Mouse (Mus musculus) 416B (cell line): Measurements from ENCODE around the gene Ctnna3.

Experiments
- DNase-seq: peaks from one replicate; pipeline ENCODE4 v3.0.0; 2011; ENCODE audit warnings: low read depth

Ctnna3 gene

GRCm38 (mm10) chr10:63947266-63947665 lies 517.4 kb downstream of the Ctnna3 start:
- DNase-seq = no peak

- DNase-seq = no peak
Observed at GRCm38 (mm10) chr10:63950867-63951266, 521.0 kb downstream of the Ctnna3 start.

- no peak for DNase-seq
Observed at GRCm38 (mm10) chr10:63951481-63951880, 521.6 kb downstream of the Ctnna3 start.

DNA sequence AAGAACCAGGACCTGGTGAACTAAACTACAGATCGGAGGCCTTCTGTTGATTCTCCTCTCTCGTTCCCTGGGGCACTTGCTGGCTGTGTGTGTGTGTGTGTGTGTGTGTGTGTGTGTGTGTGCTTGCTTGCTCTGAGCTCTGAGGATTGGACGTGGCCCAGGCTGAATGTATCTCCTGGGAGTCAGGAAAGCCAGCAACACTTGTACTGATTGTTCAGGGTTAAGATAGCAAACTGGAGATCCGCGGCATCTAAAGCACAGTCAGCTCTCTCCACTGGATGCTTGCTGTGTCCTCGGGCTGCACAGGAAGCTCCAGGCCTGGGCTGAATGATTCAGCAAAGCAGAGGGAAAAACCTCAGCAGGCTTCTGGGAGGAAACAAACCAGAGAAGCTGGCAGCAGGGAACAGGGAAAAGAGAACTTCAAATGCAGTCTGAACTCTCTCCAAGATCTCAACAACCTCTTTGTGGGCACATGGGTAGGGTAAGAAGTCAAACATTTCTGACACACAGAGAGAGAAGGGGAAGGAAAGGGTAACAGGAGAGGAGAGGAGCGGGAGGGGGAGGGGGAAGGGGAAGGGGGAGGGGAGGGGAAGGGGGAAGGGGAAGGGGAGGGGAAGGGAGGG lies 524.5 kb downstream of the Ctnna3 start:
- no peak for DNase-seq

- no peak for DNase-seq
Observed at GRCm38 (mm10) chr10:63972300-63972699, 542.4 kb downstream of the Ctnna3 start.

DNA sequence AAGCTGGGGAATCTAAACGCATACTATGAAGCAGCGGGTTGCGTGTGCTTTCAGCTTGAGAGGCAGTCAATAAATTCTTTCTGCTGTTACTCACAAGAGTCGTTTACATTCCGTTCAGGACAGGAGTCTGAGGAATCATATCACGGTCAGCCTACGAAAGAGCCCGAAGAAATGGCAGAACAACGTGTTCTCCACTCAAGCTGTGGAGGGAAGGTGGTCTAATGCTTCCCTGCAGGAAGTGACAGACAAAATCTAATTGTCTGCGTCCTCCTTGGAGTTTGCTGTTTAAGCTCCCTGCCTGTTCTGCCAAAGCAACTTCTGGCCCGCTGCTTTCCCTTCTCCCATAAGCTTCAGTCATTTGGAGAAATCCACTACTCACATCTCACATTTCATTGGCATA lies 548.2 kb downstream of the Ctnna3 start:
- no peak for DNase-seq

DNA sequence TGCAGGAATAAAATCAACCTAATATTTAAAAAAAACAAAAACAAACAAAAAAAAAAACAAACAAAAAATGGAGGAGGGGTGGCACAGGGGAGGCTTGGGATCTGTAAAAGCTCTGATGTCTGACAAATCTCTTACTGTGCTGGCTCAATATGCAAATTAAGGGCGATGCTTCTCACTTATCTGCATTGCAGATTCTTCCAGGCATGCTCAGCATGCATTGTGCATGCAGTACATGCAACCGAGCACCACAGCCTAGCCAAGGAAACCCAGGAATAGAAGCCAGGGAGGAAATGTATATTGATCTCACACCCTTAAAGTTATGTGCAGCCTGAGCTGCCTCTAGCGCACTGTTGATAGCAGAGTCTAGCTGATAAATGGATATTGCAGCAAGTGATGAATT lies 548.6 kb downstream of the Ctnna3 start:
- DNase-seq = no peak

DNA sequence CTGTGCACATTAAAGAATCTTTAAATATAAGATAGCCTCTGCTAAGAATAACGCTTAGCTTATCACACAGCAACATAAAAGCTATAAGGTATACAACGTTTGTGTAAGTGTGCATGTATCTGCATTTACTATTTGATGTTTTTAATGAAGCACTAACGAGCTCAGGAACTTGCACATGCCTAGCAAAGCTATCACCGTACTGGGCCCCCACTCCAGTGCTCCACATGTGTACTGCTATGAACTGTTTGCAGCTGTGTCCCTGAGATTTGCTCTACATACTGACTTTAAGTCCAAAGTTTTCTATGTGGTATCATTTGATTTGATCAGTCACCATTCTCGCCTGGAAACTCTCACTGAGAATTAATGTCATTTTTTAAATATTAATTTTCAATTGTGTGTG lies 549.1 kb downstream of the Ctnna3 start:
- DNase-seq = no peak

- DNase-seq = no peak
Observed at GRCm38 (mm10) chr10:63979410-63979809, 549.5 kb downstream of the Ctnna3 start.

GRCm38 (mm10) chr10:63985576-63985975 lies 555.7 kb downstream of the Ctnna3 start:
- no peak for DNase-seq

- no peak for DNase-seq
Observed at GRCm38 (mm10) chr10:63994251-63994650, 564.4 kb downstream of the Ctnna3 start.

DNA sequence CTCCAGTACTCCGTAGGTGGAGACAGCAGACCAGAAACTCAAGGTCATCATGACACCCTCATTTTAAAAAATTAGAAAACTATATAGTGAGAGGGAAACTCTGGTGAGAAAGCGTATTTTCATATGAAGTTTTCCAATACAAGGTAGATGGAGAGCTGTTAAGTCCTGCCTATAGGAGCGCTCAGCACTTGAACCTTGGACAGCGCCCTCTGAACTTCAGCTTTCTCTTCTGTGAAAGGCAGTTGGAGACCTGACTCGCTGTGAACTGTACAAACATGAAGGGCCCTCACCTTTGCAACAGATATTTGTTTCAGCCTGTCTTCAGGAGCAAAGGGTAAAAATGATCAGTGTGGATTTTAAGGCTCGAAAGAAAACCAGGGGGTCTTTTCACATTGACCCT lies 571.6 kb downstream of the Ctnna3 start:
- no peak for DNase-seq

DNA sequence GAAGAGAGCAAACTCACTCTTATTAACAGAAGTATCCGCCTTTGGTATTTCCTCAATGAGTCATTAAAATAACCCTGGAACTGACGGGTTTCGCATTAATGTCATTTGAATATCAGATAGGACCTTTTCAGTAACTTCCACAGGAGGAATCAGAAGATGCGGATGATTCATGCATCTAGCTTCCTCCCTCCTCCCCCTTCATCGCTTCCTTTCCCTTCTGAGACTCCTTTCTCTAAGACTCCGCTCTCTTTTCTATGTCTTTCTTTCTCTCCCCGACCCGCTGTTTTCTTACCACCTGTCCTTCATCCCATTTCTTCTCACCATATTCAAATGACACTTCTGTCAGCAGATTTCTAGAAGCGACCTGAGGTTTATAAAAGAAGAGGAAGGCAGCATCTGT lies 572.1 kb downstream of the Ctnna3 start:
- DNase-seq = no peak

- no peak for DNase-seq
Observed at GRCm38 (mm10) chr10:64020347-64020746, 590.4 kb downstream of the Ctnna3 start.

DNA sequence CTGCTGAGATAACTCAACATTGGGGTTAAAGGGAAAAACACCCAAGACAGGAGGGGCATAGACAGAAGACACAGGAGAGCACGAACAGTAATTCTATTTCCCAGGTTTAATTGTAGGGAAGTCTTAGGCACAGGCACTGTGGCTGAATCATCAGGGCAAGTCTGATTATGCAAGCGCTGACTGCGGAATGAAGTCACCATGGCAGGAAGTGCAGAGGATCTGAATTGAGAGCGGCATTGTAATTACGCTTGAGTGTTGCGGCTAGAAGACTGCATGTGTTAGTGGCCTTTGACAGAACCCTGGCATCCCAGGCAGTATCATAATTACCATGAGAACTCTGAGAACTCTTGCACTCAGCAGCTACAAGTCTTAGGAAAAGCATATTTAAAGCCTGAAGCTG lies 593.4 kb downstream of the Ctnna3 start:
- no peak for DNase-seq

DNA sequence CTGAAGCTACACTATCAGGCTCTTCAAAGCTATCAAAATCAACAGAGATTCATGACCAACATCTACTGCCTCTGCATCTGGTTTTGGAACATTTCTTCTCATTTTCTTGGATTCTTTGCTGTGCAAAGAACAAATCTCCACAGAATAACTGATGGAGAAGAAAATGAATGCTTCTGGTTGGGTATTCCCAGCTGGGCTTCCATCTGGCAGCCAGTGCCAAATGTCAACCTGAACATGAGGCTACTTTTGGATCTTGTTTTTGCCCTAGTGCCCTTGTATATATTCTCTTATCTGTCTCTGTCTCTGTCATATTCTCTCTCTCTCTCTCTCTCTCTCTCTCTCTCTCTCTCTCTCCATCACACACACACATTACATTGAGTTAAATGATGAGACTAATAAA lies 601.0 kb downstream of the Ctnna3 start:
- DNase-seq = no peak

DNA sequence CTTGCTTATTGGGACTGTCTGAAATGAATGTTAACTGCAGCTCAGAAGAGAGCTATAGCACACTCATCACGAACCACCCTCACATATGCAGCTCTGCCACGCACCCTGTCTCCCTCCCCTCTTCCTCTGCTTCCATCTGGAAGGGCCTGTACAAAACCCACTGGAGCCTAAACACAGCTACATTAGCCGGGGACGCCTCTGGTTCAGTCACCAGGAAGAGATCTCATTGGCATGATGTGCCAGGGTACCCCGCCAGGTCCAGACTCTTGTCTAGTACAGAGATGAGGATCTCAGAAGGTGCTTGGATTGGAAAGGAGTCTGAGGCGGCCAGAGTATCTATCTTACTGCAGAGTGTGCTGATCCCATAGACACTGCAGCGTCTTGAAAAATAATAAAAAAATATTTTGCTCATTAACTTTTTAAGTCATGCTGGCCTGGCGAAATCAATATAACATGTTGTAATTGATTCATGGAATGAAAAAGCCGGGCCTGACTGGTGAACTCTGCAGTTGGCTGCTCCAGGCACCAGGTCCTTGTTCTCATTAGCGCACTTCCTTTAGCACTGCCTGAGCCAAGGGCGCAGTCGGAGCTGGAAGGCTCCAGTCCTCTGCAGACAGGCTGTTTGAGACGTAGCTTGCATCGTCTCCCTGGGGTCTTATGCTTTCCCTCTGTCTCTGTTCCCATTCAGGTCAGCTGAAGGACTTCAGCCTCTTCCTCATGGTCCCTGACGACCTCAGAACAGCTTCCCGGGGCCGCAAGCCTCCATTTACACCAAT lies 610.0 kb downstream of the Ctnna3 start:
- DNase-seq = no peak

GRCm38 (mm10) chr10:64041218-64041617 lies 611.3 kb downstream of the Ctnna3 start:
- DNase-seq = no peak

GRCm38 (mm10) chr10:64041892-64042291 lies 612.0 kb downstream of the Ctnna3 start:
- DNase-seq = no peak

GRCm38 (mm10) chr10:64049151-64049550 lies 619.3 kb downstream of the Ctnna3 start:
- DNase-seq = no peak

GRCm38 (mm10) chr10:64049946-64050345 lies 620.0 kb downstream of the Ctnna3 start:
- DNase-seq = no peak

- no peak for DNase-seq
Observed at GRCm38 (mm10) chr10:64063704-64064103, 633.8 kb downstream of the Ctnna3 start.

- no peak for DNase-seq
Observed at GRCm38 (mm10) chr10:64075944-64076343, 646.0 kb downstream of the Ctnna3 start.
